Mouse (Mus musculus) G1E (cell line): ENCODE data around the gene Pnpla1.

Source experiments
- CTCF ChIP-seq: IDR thresholded peaks from 2 replicates; pipeline ENCODE4 v1.5.1; 2012; ENCODE audit warnings: low read depth, low read length, inconsistent platforms, mixed read lengths
- GATA1 ChIP-seq: IDR thresholded peaks from 2 replicates; pipeline ENCODE4 v1.6.1; 2012; ENCODE audit warnings: borderline replicate concordance, low read length, inconsistent platforms, mixed read lengths

DNA sequence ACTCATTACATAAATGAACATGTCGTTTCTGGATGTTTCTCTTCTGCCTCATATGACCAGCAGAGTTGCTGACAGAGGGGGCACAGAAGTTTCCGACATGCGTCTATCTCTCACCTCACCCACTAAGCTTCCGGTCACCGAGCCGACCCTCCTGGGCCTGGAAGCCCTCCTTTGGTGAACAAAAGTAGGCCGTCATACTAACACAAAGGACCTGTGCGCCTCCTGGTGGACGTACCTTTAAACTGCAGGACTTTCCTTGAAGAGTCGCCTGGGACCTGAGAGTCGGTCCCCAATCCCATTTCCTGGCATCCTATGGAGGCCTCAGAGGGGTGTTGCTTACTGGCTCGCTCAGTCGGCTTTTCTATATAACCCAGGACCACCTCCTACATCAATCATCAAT, 68.2 kb downstream of the Pnpla1 start:
- peak; percentile 51 for TF ChIP-seq CTCF
- TF ChIP-seq GATA1, result no peak
